Mouse (Mus musculus): Measurements from ENCODE around the gene Cacna2d3. TPM values are rescaled to one million over a fixed set of nuclear protein-coding genes. Genes with fewer than 3 reads are reported as not detected.

Cacna2d3 gene
- polyA plus RNA-seq, 1 experiment from 2014 or later: 2.0 TPM

DNA sequence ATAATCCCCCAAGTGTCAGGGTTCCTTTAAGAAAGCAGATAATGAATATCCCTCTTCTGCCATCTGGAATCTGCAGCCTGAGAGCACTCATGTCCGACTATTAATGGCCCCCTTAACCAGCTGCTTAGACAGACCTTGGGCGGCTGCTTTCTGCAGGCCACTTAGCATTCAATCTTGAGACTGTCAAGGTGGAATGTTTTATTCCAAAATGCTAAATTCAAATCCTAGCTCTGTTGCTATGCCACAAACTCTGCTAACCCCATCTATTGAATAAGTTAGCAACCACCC, 315.8 kb downstream of the Cacna2d3 start:
- 19% methylated on average over 2 of the region's 2 CpGs for WGBS
- no peak for ATAC-seq (ENCODE audit: insufficient number of reproducible peaks, low FRiP score, low TSS enrichment, low read depth)
- H3K27me3 ChIP-seq (ENCODE audit: control insufficient read depth, insufficient read depth, low read length): no peaks in the 10 kb centered on the region
- no peaks in the 10 kb centered on the region for H3K9me3 ChIP-seq (ENCODE audit: control insufficient read depth, low read length)
- no peaks in the 10 kb centered on the region for H3K36me3 ChIP-seq (ENCODE audit: control insufficient read depth, insufficient read depth, low read length)
- no peak overlapping the region for H3K27ac ChIP-seq (replicated peaks; ENCODE audit: low read depth, low read length)
- H3K4me1 ChIP-seq (ENCODE audit: control insufficient read depth, insufficient read depth, low read length): no peaks in the 10 kb centered on the region
- no peak overlapping the region for H3K4me3 ChIP-seq (ENCODE audit: low read depth, low read length)
- no peak for DNase-seq (ENCODE audit: low spot score)
- H3K4me2 ChIP-seq (ENCODE audit: low read depth, severe bottlenecking): no peak overlapping the region
- no peak overlapping the region for H3K9ac ChIP-seq (ENCODE audit: low read length)

DNA sequence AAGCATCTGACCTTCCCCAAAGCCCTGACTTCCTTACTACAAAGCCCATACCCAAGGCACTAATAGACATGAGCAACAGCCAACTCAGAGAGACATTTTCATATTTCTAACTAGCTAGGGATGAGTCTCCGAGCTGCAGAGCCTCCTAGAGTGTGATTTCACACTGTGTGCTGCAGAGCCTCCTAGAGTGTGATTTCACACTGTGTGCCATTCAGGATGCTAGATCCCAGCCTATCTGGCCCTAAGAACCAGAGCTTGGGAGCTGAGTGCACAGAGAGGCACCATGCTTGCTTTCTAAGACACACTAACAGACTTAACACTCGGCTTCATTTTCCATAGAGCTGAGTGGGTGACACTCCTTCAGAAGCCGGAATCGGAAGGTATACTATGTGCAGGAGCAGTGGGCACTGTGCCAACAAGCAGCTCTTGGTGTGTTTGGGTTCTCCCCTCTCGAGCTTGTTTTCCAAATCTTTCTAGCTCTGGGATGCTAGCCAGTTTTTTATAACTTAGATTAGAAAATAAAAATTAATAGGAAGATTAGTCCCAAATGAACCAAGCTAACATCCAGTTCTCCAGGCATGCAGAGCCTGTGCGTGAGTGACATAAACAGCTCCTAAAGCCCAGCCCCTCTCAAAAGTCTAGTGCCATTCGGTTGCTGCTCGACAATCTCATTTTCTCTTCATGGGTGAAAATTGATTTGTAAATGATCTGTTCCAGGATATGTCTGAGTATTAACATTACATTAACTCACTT, 316.4 kb downstream of the Cacna2d3 start:
- no peak for DNase-seq (ENCODE audit: low spot score)
- H3K4me1 ChIP-seq (ENCODE audit: control insufficient read depth, insufficient read depth, low read length): no peaks in the 10 kb centered on the region
- H3K9ac ChIP-seq (ENCODE audit: low read length): no peak overlapping the region
- H3K9me3 ChIP-seq (ENCODE audit: control insufficient read depth, low read length): no peaks in the 10 kb centered on the region
- no peak overlapping the region for H3K27ac ChIP-seq (replicated peaks; ENCODE audit: low read depth, low read length)
- no peaks in the 10 kb centered on the region for H3K36me3 ChIP-seq (ENCODE audit: control insufficient read depth, insufficient read depth, low read length)
- no peak for ATAC-seq (ENCODE audit: insufficient number of reproducible peaks, low FRiP score, low TSS enrichment, low read depth)
- 81% methylated on average over 8 of the region's 8 CpGs for WGBS
- H3K4me3 ChIP-seq (ENCODE audit: low read depth, low read length): no peak overlapping the region
- H3K27me3 ChIP-seq (ENCODE audit: control insufficient read depth, insufficient read depth, low read length): no peaks in the 10 kb centered on the region
- H3K4me2 ChIP-seq (ENCODE audit: low read depth, severe bottlenecking): no peak overlapping the region

DNA sequence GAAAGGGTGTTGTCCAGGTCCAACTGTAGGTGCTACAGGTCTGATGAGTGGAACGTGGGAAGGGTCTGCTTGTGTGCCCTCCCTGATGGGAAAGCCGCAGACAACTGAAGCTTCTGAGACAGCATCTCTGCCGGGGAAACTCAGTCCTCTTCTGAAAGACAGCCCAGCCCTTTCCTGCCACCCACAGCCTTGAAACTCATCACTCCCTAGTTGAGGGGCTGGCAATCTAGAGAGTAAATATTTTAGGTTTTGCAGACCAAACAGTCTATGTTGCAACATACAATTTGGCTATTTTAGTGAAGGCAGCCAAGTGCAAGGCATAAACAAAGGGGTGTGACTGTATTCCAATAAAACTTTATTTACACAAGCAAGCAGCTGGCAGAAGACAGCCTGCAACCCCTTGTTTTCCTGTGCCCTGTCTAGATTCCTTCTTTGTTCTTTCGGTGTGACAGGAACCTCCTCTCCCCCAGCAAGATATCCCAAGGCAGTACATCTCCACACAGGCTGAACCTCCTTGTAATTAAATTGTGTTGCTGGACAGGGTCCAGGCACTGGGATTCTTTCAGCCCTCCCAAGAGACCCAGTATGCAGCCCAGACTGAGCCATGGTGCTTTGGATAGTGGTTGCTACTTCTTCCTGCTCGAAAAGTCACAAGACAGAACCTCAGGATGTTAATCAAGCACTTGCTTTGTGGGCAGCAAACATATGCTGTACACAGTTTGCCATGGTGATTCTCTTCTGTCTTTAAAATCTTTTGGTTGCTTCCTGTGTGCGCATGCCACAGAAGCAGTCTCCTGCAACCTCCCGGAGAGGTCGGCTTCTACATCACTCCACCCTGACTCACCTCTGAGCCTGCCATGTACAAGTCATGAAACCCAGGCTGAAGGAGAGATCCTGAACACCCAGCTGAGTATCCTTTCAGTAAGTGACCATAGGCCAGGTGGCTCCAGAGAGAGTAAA, 317.5 kb downstream of the Cacna2d3 start:
- Histone ChIP-seq H3K9me3 (ENCODE audit: control insufficient read depth, low read length) (no peaks in the 10 kb centered on the region), H3K4me2 (ENCODE audit: low read depth, severe bottlenecking) (no peak overlapping the region), H3K27me3 (ENCODE audit: control insufficient read depth, insufficient read depth, low read length) (no peaks in the 10 kb centered on the region), H3K4me1 (ENCODE audit: control insufficient read depth, insufficient read depth, low read length) (no peaks in the 10 kb centered on the region), H3K9ac (ENCODE audit: low read length) (no peak overlapping the region), H3K27ac (replicated peaks; ENCODE audit: low read depth, low read length) (no peak overlapping the region), H3K4me3 (ENCODE audit: low read depth, low read length) (no peak overlapping the region), H3K36me3 (ENCODE audit: control insufficient read depth, insufficient read depth, low read length) (no peaks in the 10 kb centered on the region)
- ATAC-seq (ENCODE audit: insufficient number of reproducible peaks, low FRiP score, low TSS enrichment, low read depth): no peak
- no peak for DNase-seq (ENCODE audit: low spot score)
- 71% methylated on average over 8 of the region's 8 CpGs for WGBS

DNA sequence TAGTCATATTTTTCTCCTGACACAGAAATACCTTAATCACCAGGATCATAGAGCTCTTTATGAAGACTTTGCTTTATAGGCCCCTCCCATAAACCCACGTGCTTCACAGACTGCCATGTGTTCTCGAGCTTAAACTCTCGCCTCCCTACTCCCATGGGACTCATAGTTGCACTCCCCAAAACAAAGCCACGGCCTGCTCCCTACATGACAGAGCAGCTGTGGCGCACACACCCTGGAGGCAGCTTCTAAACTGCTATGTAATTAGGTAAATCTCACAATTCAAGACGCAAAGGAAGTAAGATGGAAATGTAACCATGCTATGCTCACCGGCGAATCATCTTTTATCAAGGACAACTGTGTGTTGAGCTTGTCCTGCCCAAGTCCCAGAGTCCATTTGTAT, 319.2 kb downstream of the Cacna2d3 start:
- no peak overlapping the region for H3K4me2 ChIP-seq (ENCODE audit: low read depth, severe bottlenecking)
- no peaks in the 10 kb centered on the region for H3K36me3 ChIP-seq (ENCODE audit: control insufficient read depth, insufficient read depth, low read length)
- H3K27me3 ChIP-seq (ENCODE audit: control insufficient read depth, insufficient read depth, low read length): no peaks in the 10 kb centered on the region
- ATAC-seq (ENCODE audit: insufficient number of reproducible peaks, low FRiP score, low TSS enrichment, low read depth) (no peak), DNase-seq (ENCODE audit: low spot score) (no peak)
- 66% methylated on average over 8 of the region's 8 CpGs for WGBS
- no peak overlapping the region for H3K9ac ChIP-seq (ENCODE audit: low read length)
- no peaks in the 10 kb centered on the region for H3K4me1 ChIP-seq (ENCODE audit: control insufficient read depth, insufficient read depth, low read length)
- no peaks in the 10 kb centered on the region for H3K9me3 ChIP-seq (ENCODE audit: control insufficient read depth, low read length)
- H3K4me3 ChIP-seq (ENCODE audit: low read depth, low read length): no peak overlapping the region
- no peak overlapping the region for H3K27ac ChIP-seq (replicated peaks; ENCODE audit: low read depth, low read length)

DNA sequence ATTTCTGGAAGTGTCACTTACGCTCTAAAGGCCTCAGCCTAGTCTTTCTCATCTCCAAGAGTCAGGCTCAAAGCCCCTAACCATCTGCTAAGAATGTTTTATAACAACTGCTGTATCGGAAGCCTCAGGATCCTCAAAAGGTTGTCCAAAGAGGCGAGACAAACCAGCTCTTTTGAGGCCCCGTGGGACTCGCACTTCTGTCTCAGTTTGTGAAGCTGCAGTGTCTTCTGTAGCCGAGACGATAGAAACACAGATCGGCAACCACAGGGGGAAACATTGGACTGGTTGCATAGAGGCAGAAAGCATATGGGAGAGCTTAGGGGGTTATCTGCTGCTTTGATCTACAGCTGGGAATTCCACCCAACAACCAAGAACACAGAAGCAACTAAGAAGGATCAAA, 327.9 kb downstream of the Cacna2d3 start:
- H3K4me2 ChIP-seq (ENCODE audit: low read depth, severe bottlenecking): no peak overlapping the region

DNA sequence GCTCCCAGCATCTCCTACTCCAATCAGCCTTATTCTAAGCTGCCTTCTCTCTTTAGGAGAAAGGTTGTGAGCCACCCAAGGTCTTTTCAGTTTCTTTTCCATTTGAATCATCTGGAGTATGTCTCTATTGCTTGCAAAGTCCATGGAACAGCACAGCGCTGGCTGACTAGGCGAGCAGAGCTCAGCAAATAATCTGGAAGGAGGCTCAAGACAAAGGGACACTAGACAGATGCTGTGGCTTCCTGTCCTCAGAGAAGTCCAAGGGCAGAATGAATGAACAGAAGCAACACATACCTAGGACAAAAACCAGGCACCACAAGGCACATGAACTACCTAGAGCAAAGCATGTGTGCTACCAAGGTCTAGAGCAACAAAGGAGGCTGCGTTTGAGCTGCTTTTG, 328.8 kb downstream of the Cacna2d3 start:
- no peaks in the 10 kb centered on the region for H3K9me3 ChIP-seq (ENCODE audit: control insufficient read depth, low read length)
- no peak overlapping the region for H3K4me3 ChIP-seq (ENCODE audit: low read depth, low read length)
- ATAC-seq (ENCODE audit: insufficient number of reproducible peaks, low FRiP score, low TSS enrichment, low read depth) (no peak), DNase-seq (ENCODE audit: low spot score) (no peak)
- H3K4me2 ChIP-seq (ENCODE audit: low read depth, severe bottlenecking): no peak overlapping the region
- H3K36me3 ChIP-seq (ENCODE audit: control insufficient read depth, insufficient read depth, low read length): no peaks in the 10 kb centered on the region
- H3K27me3 ChIP-seq (ENCODE audit: control insufficient read depth, insufficient read depth, low read length): no peaks in the 10 kb centered on the region
- no peak overlapping the region for H3K9ac ChIP-seq (ENCODE audit: low read length)
- H3K27ac ChIP-seq (replicated peaks; ENCODE audit: low read depth, low read length): no peak overlapping the region
- no peaks in the 10 kb centered on the region for H3K4me1 ChIP-seq (ENCODE audit: control insufficient read depth, insufficient read depth, low read length)
- WGBS: 91% methylated on average over 3 of the region's 3 CpGs

More for the DNA sequence above, 327.9 kb downstream of the Cacna2d3 start:
- ATAC-seq (ENCODE audit: insufficient number of reproducible peaks, low FRiP score, low TSS enrichment, low read depth) (no peak), DNase-seq (ENCODE audit: low spot score) (no peak)
- Histone ChIP-seq H3K4me1 (ENCODE audit: control insufficient read depth, insufficient read depth, low read length) (no peaks in the 10 kb centered on the region), H3K4me3 (ENCODE audit: low read depth, low read length) (no peak overlapping the region), H3K9me3 (ENCODE audit: control insufficient read depth, low read length) (no peaks in the 10 kb centered on the region), H3K27me3 (ENCODE audit: control insufficient read depth, insufficient read depth, low read length) (no peaks in the 10 kb centered on the region), H3K9ac (ENCODE audit: low read length) (no peak overlapping the region), H3K36me3 (ENCODE audit: control insufficient read depth, insufficient read depth, low read length) (no peaks in the 10 kb centered on the region), H3K27ac (replicated peaks; ENCODE audit: low read depth, low read length) (no peak overlapping the region)
- WGBS: 80% methylated on average over 8 of the region's 8 CpGs

DNA sequence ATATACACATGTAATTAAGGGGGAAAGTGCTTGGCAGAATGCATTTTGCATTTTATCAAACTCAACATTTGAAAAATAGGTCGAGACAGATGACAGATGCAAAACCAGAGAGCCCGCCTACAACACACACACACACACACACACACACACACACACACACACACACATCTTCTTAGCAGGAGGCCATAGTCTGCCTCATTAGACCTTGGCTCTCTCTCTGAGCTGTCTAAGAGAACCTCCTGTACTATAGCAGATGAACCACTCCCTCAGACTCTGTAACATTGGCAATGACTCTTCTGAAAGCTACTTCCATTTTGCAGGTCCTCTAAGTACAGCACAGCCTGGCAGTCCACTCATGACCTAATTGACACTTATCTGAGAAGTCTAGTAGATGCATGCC, 330.2 kb downstream of the Cacna2d3 start:
- no peak overlapping the region for H3K4me2 ChIP-seq (ENCODE audit: low read depth, severe bottlenecking)
- no peak overlapping the region for H3K4me3 ChIP-seq (ENCODE audit: low read depth, low read length)
- no peak overlapping the region for H3K27ac ChIP-seq (replicated peaks; ENCODE audit: low read depth, low read length)
- H3K9me3 ChIP-seq (ENCODE audit: control insufficient read depth, low read length): no peaks in the 10 kb centered on the region
- H3K27me3 ChIP-seq (ENCODE audit: control insufficient read depth, insufficient read depth, low read length): no peaks in the 10 kb centered on the region
- 83% methylated on average over 2 of the region's 2 CpGs for WGBS
- H3K9ac ChIP-seq (ENCODE audit: low read length): no peak overlapping the region
- DNase-seq (ENCODE audit: low spot score) (no peak), ATAC-seq (ENCODE audit: insufficient number of reproducible peaks, low FRiP score, low TSS enrichment, low read depth) (no peak)
- no peaks in the 10 kb centered on the region for H3K4me1 ChIP-seq (ENCODE audit: control insufficient read depth, insufficient read depth, low read length)
- no peaks in the 10 kb centered on the region for H3K36me3 ChIP-seq (ENCODE audit: control insufficient read depth, insufficient read depth, low read length)

DNA sequence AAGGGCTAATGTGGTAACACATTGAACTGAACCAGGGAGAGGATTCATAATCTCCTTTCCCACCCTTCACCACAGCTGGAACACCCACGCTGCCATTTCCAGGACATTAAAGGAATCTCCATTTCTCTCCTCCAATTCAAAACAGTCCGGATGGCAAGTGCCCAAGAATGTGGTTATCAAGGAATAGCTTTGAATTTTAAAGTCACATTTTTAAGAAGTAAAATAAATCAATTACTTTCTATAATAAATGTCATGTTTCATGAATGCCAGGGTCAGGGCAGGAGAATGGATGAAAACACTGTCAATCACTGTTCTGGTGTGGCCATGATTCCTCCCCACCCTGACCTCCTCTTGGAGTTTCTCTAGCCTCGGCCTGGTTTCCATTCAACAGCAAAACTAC, 333.9 kb downstream of the Cacna2d3 start:
- Histone ChIP-seq H3K4me3 (ENCODE audit: low read depth, low read length) (no peak overlapping the region), H3K4me2 (ENCODE audit: low read depth, severe bottlenecking) (no peak overlapping the region), H3K9me3 (ENCODE audit: control insufficient read depth, low read length) (no peaks in the 10 kb centered on the region), H3K4me1 (ENCODE audit: control insufficient read depth, insufficient read depth, low read length) (no peaks in the 10 kb centered on the region), H3K36me3 (ENCODE audit: control insufficient read depth, insufficient read depth, low read length) (no peaks in the 10 kb centered on the region), H3K27ac (replicated peaks; ENCODE audit: low read depth, low read length) (no peak overlapping the region), H3K9ac (ENCODE audit: low read length) (no peak overlapping the region), H3K27me3 (ENCODE audit: control insufficient read depth, insufficient read depth, low read length) (no peaks in the 10 kb centered on the region)
- 85% methylated on average over 3 of the region's 3 CpGs for WGBS
- ATAC-seq (ENCODE audit: insufficient number of reproducible peaks, low FRiP score, low TSS enrichment, low read depth) (no peak), DNase-seq (ENCODE audit: low spot score) (no peak)
